Mouse (Mus musculus) liver, adult (tissue): Measurements from ENCODE around the gene Abhd2.
A peak's percentile ranks its signal among the peaks of the same experiment; 100 is the strongest.

ENCODE experiments used
- GATA4 ChIP-seq: IDR thresholded peaks from 2 replicates; pipeline ENCODE4 v1.6.1; 2014; ENCODE audit warnings: mild to moderate bottlenecking, low read length; ENCODE audit not compliant: insufficient replicate concordance

Abhd2 gene

DNA sequence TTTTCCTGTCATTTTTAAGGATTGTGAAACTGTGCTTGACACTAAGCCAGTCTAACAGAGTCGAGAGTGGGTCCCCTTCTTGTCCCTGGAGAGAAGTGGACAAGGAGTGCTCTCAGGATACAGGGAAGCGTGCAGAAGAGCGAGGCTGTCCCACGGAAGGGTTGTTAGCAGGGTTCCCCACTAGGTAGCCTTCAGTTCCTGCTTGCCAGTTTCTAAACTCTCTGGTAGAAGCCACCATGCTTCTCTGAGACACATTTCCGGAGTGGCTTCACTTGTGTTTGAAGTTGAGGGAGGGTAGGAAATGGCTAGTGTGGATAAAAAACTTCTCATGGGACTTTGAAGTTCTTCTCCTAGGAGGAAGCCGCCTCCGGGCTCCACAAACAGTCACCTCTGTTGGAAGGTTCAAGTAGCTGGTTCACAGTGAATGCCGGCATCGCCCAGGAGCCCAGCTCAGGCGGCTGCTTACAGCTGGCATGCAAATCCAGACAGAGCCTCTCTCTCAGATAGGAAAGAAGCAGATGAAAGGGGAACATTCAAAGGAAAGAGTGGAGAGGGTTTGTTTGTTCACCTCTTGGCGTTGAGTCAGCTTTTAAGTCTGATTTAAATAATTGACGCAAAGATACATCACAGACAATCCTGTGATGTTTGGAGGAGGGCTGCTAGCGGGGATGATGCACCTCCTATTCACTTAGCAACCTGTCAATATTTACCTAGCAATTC, 27.6 kb downstream of the Abhd2 start:
- no peak for TF ChIP-seq GATA4

- no peak for TF ChIP-seq GATA4
These were observed 29.1 kb downstream of the Abhd2 start for GRCm38 (mm10) chr7:79302145-79302544.

DNA sequence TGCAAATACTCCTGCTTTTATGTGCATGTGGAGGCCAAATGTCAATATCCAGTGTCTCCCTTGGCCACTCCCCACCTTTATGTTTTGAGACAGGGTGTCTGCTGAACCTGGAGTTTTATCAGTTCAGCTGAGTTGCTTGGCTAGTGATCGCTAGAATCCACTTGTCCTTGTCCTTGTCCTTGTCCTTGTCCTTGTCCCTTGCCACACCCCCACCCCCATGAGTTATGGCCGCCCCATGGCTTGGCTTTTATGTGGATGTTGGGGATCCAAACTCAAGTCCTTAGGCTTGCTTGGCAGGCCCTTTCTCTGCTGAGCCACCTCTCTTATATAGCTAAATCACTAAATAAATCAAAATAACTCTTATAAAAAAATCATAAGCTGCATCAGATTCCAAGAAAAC, 29.6 kb downstream of the Abhd2 start:
- TF ChIP-seq GATA4, result no peak

DNA sequence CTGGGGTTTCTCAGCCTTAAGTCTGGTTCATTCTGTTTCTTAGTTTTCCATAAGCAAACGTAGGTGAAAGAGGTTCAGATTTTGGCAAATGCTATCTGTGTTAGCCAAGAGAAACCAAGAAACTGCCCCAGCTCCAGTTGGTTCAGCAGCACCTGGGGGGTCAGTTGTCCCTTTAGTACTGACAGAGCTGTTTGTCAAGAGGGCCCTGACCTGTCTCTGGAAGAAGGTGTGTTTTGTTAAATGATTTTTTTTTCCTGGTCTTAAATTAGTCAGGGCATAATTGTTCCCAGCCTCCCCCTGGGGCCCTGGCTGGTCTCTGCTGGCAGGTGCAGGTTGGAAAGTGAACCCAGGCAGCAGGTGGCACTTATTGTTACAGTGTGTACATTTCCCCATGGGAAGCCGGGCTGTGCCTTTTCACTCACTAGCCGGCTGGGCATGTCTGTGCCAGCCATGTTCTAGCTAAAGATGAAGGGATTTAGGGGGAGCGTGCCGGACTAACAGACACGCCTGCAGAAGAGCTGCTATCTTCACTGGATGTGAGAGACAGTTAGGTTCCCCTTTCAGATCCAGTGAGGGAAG, 30.3 kb downstream of the Abhd2 start:
- TF ChIP-seq GATA4, result no peak

DNA sequence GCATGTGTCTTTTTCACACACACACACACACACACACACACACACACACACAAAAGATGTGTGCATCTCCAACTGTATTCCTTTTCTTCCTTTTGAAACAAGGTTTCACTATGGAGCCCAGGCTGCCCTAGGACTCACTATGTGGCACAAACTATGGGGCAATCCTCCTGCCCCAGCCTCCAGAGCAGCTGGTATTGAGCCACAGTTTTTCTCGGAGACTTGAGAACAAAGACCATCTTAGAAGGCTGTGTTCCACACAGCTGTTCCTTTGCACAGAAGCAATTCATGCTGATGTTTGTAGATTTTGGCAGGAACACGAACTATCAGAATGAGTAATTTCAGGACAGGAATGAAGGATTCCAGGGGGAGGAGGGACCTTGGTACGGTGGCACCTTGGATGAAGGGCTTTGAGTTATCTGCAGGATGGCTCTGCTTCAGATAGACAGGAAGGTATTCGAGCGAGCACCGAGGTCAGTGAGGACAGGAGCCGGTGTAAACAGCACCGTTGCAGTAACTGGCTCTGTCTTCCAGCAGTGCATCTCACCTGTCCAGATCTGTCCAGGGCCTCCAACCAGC, 35.5 kb downstream of the Abhd2 start:
- TF ChIP-seq GATA4, result no peak

GRCm38 (mm10) chr7:79309247-79310190, 36.5 kb downstream of the Abhd2 start:
- no peak for TF ChIP-seq GATA4

GRCm38 (mm10) chr7:79310191-79310555, 37.2 kb downstream of the Abhd2 start:
- peak; percentile 48; the same call in 1 of the 2 replicates for TF ChIP-seq GATA4

- TF ChIP-seq GATA4, result peak; percentile 95
These were observed 38.5 kb downstream of the Abhd2 start for GRCm38 (mm10) chr7:79311420-79311988.

DNA sequence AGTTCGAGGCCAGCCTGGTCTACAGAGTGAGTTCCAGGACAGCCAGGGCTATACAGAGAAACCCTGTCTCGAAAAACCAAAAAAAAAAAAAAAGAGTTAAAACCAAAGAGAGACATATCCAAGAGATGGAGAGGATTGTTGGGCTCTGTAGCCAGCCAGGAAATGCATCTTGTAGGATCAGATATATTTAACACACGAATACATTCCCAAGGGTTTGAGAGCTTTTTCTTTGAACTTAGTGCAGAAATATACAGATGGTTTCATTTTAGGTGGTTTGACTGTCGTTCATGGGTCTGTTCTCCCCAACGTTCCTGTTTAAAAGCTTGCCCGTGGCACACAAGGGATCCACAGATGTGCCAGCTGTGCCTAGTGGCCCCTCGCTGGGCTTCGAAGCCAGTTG, 39.2 kb downstream of the Abhd2 start:
- TF ChIP-seq GATA4, result no peak

GRCm38 (mm10) chr7:79313519-79314059, 40.6 kb downstream of the Abhd2 start:
- TF ChIP-seq GATA4, result peak; percentile 62; the same call in 1 of the 2 replicates

DNA sequence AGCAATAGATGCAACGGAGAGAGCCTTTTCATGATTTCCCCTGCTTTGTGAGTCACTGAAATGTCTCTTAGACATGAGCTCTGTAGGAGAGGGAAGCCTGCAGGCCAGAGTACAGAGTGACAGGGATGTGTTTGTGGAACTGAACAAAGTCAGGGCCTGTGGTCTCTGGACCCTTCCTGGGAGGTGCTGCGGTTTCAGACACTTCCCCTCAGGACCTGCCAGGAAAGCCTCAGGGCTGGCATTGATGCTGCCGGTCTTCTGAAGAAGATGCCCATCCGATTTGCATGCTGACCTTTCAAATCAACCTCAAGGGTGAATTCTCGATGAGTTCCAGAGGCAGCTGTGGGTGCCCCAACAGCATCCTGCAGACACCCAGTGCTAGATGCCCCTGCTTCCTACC, 41.5 kb downstream of the Abhd2 start:
- TF ChIP-seq GATA4, result no peak

GRCm38 (mm10) chr7:79315149-79315548, 42.1 kb downstream of the Abhd2 start:
- no peak for TF ChIP-seq GATA4

DNA sequence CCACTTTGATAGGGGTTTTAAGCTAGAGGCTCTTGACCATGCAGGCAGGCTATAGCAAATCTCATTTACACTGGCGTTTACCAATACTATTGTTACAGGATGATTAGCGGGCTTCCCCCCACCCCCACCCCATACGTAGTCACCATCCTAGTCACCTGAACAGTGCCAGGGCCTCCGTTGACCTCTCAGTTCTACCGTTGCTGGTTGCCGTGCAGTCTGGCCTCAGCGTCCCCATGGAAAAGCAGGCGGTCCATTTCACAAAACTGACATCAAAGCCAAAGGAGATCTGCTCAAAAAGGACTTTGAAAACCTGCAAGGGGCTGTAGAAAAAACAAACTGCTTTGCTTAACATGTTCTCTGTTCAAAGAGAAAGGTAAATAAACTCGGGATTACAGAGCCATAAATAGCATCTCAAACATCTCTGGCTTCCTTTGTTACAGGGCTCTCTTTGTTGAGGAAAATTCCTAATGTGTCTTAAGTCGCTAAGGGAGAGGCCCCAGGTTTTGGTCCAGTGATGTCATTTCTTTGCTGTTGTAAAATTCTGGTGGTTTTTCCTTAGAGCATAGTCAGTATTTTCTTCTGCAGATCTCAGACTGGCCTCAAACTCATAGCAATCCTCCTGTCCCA, 43.2 kb downstream of the Abhd2 start:
- no peak for TF ChIP-seq GATA4

GRCm38 (mm10) chr7:79317576-79317975, 44.6 kb downstream of the Abhd2 start:
- no peak for TF ChIP-seq GATA4

- no peak for TF ChIP-seq GATA4
These were observed 45.3 kb downstream of the Abhd2 start for GRCm38 (mm10) chr7:79318110-79318801.
